ENCODE assay signal across 8 mouse cellular contexts in genomic region chr16:20496671-20497600, GRCm38 (mm10). TPM values are rescaled to one million over a fixed set of nuclear protein-coding genes. Genes with fewer than 3 reads are reported as not detected.
A peak's percentile ranks its signal among the peaks of the same experiment; 100 is the strongest.
DNase-seq lines count a peak whose midpoint lies in the region; ATAC-seq and TF ChIP-seq lines count a peak whose summit lies in the region.

No protein-coding gene starts in this region.

- H3K9ac ChIP-seq in heart, embryonic 14.5 days (ENCODE audit: low read length), result peak overlapping the region; percentile 72
- H3K9ac ChIP-seq in liver, embryonic 16.5 days (ENCODE audit: low read depth, low read length), result peak overlapping the region; percentile 6
- no peak overlapping the region for H3K9ac ChIP-seq in neural tube, embryonic 11.5 days (ENCODE audit: low read length)

- peak; percentile 71 for DNase-seq in adrenal gland, postnatal 14 days
- peak; percentile 79 for DNase-seq in kidney, postnatal 14 days
- peak; percentile 62 for DNase-seq in neural tube, embryonic 11.5 days (ENCODE audit: low spot score)
- peak; percentile 43 for DNase-seq in thymus, postnatal 36 days

- H3K9me3 ChIP-seq in heart, embryonic 14.5 days (ENCODE audit: control insufficient read depth, low read length), result no peaks in the 10 kb centered on the region
- no peaks in the 10 kb centered on the region for H3K9me3 ChIP-seq in liver, embryonic 16.5 days (replicated peaks; ENCODE audit: control insufficient read depth, low read length)
- no peaks in the 10 kb centered on the region for H3K9me3 ChIP-seq in neural tube, embryonic 11.5 days (ENCODE audit: control insufficient read depth, low read length)

- no peak for TF ChIP-seq CTCF in embryonic fibroblast, embryonic 13.5 days (IDR thresholded peaks at IDR 0.05; ENCODE audit: borderline replicate concordance, insufficient read depth, low read length)

- H3K27ac ChIP-seq in embryonic fibroblast, embryonic 13.5 days (ENCODE audit: insufficient read depth, low read length), result peak overlapping the region; percentile 77
- H3K27ac ChIP-seq in heart, embryonic 14.5 days (replicated peaks in 1 of 2; ENCODE audit: control insufficient read depth in 1 of 2, insufficient read depth in 1 of 2, low read depth in 2 of 2, low read length in 2 of 2), result peak overlapping the region in 1 of 2 experiments; percentile 24; a peak in 1 of 4 replicates
- no peak overlapping the region for H3K27ac ChIP-seq in liver, embryonic 16.5 days (ENCODE audit: low read length)
- H3K27ac ChIP-seq in neural tube, embryonic 11.5 days (ENCODE audit: low read depth, low read length), result no peak overlapping the region

- peaks cover 15% of the 10 kb centered on the region for H3K36me3 ChIP-seq in heart, embryonic 14.5 days (ENCODE audit: control insufficient read depth, insufficient read depth, low read length)
- H3K36me3 ChIP-seq in liver, embryonic 16.5 days (ENCODE audit: control insufficient read depth, insufficient read depth), result peaks cover 9% of the 10 kb centered on the region
- peaks cover 4% of the 10 kb centered on the region for H3K36me3 ChIP-seq in neural tube, embryonic 11.5 days (ENCODE audit: control insufficient read depth, insufficient read depth, low read length)

- 19% methylated on average over 25 of the region's 25 CpGs for WGBS in heart, embryonic 14.5 days
- 17% methylated on average over 25 of the region's 25 CpGs for WGBS in liver, embryonic 16.5 days (ENCODE audit: insufficient replicate concordance)
- 23% methylated on average over 25 of the region's 25 CpGs for WGBS in neural tube, embryonic 11.5 days

- H3K27me3 ChIP-seq in heart, embryonic 14.5 days (ENCODE audit: control insufficient read depth, insufficient read depth, low read length), result no peaks in the 10 kb centered on the region
- H3K27me3 ChIP-seq in liver, embryonic 16.5 days (ENCODE audit: control insufficient read depth, insufficient read depth, low read depth, low read length), result no peaks in the 10 kb centered on the region
- peaks cover 4% of the 10 kb centered on the region; the same call in 1 of the 2 replicates for H3K27me3 ChIP-seq in neural tube, embryonic 11.5 days (ENCODE audit: control insufficient read depth, insufficient read depth, low read length)

- peak overlapping the region; percentile 31 for H3K4me3 ChIP-seq in embryonic fibroblast, embryonic 13.5 days (ENCODE audit: insufficient read depth, low read length)
- H3K4me3 ChIP-seq in heart, embryonic 14.5 days (ENCODE audit: control insufficient read depth in 1 of 2, insufficient read depth in 1 of 2, low read depth in 1 of 2, low read length in 2 of 2), result peak overlapping the region; percentile 46
- H3K4me3 ChIP-seq in liver, embryonic 16.5 days (ENCODE audit: low read depth, low read length), result peak overlapping the region; percentile 49
- peak overlapping the region; percentile 25 for H3K4me3 ChIP-seq in neural tube, embryonic 11.5 days (ENCODE audit: low read depth, low read length)

- peak; percentile 34; the same call in 1 of the 2 replicates for TF ChIP-seq POLR2A in embryonic fibroblast, embryonic 13.5 days (IDR thresholded peaks at IDR 0.05; ENCODE audit: low read depth, low read length)

- peak; percentile 76 for ATAC-seq in CD4-positive, CD25-positive, alpha-beta regulatory T cell, adult 4 months
- no peak for ATAC-seq in heart, embryonic 14.5 days (ENCODE audit: insufficient number of reproducible peaks, insufficient read depth, low FRiP score, low read depth)
- no peak for ATAC-seq in liver, embryonic 16.5 days (ENCODE audit: low read depth)
- ATAC-seq in neural tube, embryonic 11.5 days (ENCODE audit: insufficient read depth, low FRiP score, low TSS enrichment), result 0 out of 2 replicates have a peak, but pooled peaks have one; percentile 17

- H3K4me1 ChIP-seq in embryonic fibroblast, embryonic 13.5 days (ENCODE audit: control insufficient read depth, insufficient read depth, low read length), result no peaks in the 10 kb centered on the region; the same call in 1 of the 2 replicates
- H3K4me1 ChIP-seq in heart, embryonic 14.5 days (ENCODE audit: control insufficient read depth in 2 of 2, insufficient read depth in 2 of 2, low read length in 2 of 2), result peaks cover 5 to 8% of the 10 kb centered on the region in 2 experiments; a peak in 3 of 4 replicates
- H3K4me1 ChIP-seq in liver, embryonic 16.5 days (ENCODE audit: control insufficient read depth, low read depth, low read length), result peaks cover 17% of the 10 kb centered on the region
- H3K4me1 ChIP-seq in neural tube, embryonic 11.5 days (ENCODE audit: control insufficient read depth, insufficient read depth, low read length), result 0 out of 2 replicates have a peak, but pooled peaks cover 4% of the 10 kb centered on the region

- H3K4me2 ChIP-seq in heart, embryonic 14.5 days (ENCODE audit: low read length), result peak overlapping the region; percentile 91
- H3K4me2 ChIP-seq in liver, embryonic 16.5 days (ENCODE audit: low read depth, low read length), result peak overlapping the region; percentile 61
- peak overlapping the region; percentile 45 for H3K4me2 ChIP-seq in neural tube, embryonic 11.5 days (ENCODE audit: low read depth)

RNA-seq across cellular contexts. Expression of gene Eif2b5, which starts 1.7 kb away (rescaled TPM):
- 10 to 100 TPM; 12.0 to 16.3 TPM for polyA plus RNA-seq in CD4-positive, CD25-positive, alpha-beta regulatory T cell, adult 4 months (2017; shearing (Covaris generic))
- total RNA-seq in adrenal gland, postnatal 14 days (2021), result 61.6 and 62.7 TPM in 2 replicates
- 53.8 and 61.5 TPM in 2 replicates for polyA plus RNA-seq in embryonic fibroblast, embryonic 13.5 days (2011; ENCODE audit: insufficient read length, low read depth, missing spikeins)
- 67.3 and 69.6 TPM in 2 replicates for polyA plus RNA-seq in heart, embryonic 14.5 days (2014; fragmentation: Nextera tagmentation; extraction: Ambion mirVana)
- polyA plus RNA-seq in liver, embryonic 16.5 days (2015; fragmentation: Nextera tagmentation; extraction: Ambion mirVana), result 41.0 and 44.0 TPM in 2 replicates
- polyA plus RNA-seq in neural tube, embryonic 11.5 days (2014; fragmentation: Nextera tagmentation; extraction: Ambion mirVana), result 130 and 137 TPM in 2 replicates

RNA-seq across cellular contexts. Expression of gene Dvl3, which starts 19.8 kb away (rescaled TPM):
- polyA plus RNA-seq in CD4-positive, CD25-positive, alpha-beta regulatory T cell, adult 4 months (2017; shearing (Covaris generic)), result 10 to 100 TPM; 14.7 to 17.8 TPM
- total RNA-seq in adrenal gland, postnatal 14 days (2021), result 43.3 and 43.8 TPM in 2 replicates
- polyA plus RNA-seq in embryonic fibroblast, embryonic 13.5 days (2011; ENCODE audit: insufficient read length, low read depth, missing spikeins), result 51.4 and 57.3 TPM in 2 replicates
- 20.7 and 21.0 TPM in 2 replicates for polyA plus RNA-seq in heart, embryonic 14.5 days (2014; fragmentation: Nextera tagmentation; extraction: Ambion mirVana)
- polyA plus RNA-seq in liver, embryonic 16.5 days (2015; fragmentation: Nextera tagmentation; extraction: Ambion mirVana), result 3.7 and 5.3 TPM in 2 replicates
- 58.1 and 62.7 TPM in 2 replicates for polyA plus RNA-seq in neural tube, embryonic 11.5 days (2014; fragmentation: Nextera tagmentation; extraction: Ambion mirVana)

RNA-seq across cellular contexts. Expression of gene Ap2m1, which starts 38.3 kb away (rescaled TPM):
- polyA plus RNA-seq in CD4-positive, CD25-positive, alpha-beta regulatory T cell, adult 4 months (2017; shearing (Covaris generic)), result 100 to 1,000 TPM; 452 to 618 TPM
- 292 and 316 TPM in 2 replicates for total RNA-seq in adrenal gland, postnatal 14 days (2021)
- 448 and 450 TPM in 2 replicates for polyA plus RNA-seq in embryonic fibroblast, embryonic 13.5 days (2011; ENCODE audit: insufficient read length, low read depth, missing spikeins)
- polyA plus RNA-seq in heart, embryonic 14.5 days (2014; fragmentation: Nextera tagmentation; extraction: Ambion mirVana), result 451 and 502 TPM in 2 replicates
- 388 and 409 TPM in 2 replicates for polyA plus RNA-seq in liver, embryonic 16.5 days (2015; fragmentation: Nextera tagmentation; extraction: Ambion mirVana)
- 886 and 907 TPM in 2 replicates for polyA plus RNA-seq in neural tube, embryonic 11.5 days (2014; fragmentation: Nextera tagmentation; extraction: Ambion mirVana)

RNA-seq across cellular contexts. Expression of gene Abcf3, which starts 51.4 kb away (rescaled TPM):
- 10 to 100 TPM; 74.2 to 95.0 TPM for polyA plus RNA-seq in CD4-positive, CD25-positive, alpha-beta regulatory T cell, adult 4 months (2017; shearing (Covaris generic))
- total RNA-seq in adrenal gland, postnatal 14 days (2021), result 73.4 and 77.8 TPM in 2 replicates
- 50.9 and 53.2 TPM in 2 replicates for polyA plus RNA-seq in embryonic fibroblast, embryonic 13.5 days (2011; ENCODE audit: insufficient read length, low read depth, missing spikeins)
- 37.1 and 46.0 TPM in 2 replicates for polyA plus RNA-seq in heart, embryonic 14.5 days (2014; fragmentation: Nextera tagmentation; extraction: Ambion mirVana)
- polyA plus RNA-seq in liver, embryonic 16.5 days (2015; fragmentation: Nextera tagmentation; extraction: Ambion mirVana), result 24.6 and 25.8 TPM in 2 replicates
- polyA plus RNA-seq in neural tube, embryonic 11.5 days (2014; fragmentation: Nextera tagmentation; extraction: Ambion mirVana), result 59.5 and 61.3 TPM in 2 replicates

Comparison
In these comparisons a context has a peak if more than half of its experiments do, and no peak if none do; other contexts are left out.
1. ATAC-seq: peak in CD4-positive, CD25-positive, alpha-beta regulatory T cell, adult 4 months (single experiment) and neural tube, embryonic 11.5 days (single experiment); none in heart, embryonic 14.5 days (single experiment) and liver, embryonic 16.5 days (single experiment).
2. Peak in every context shown above with its lines, with median percentiles within 50 percentile points of each other: DNase-seq, H3K4me3 ChIP-seq and H3K4me2 ChIP-seq.